Mouse (Mus musculus) lung, embryonic 14.5 days (tissue): ENCODE results near the gene Aph1a. TPM values are rescaled to one million over a fixed set of nuclear protein-coding genes. Genes with fewer than 3 reads are reported as not detected.

Experiments
- ATAC-seq: fragments of 200-750 bp; cut with Nextera tagmentation; 2 replicates; pipeline ENCODE4 v1.8.0; 2017; ENCODE audit warnings: mild to moderate bottlenecking, moderate TSS enrichment, moderate library complexity; ENCODE audit not compliant: insufficient read depth
- DNase-seq: peaks from one replicate; pipeline ENCODE4 v3.0.0-alpha.2; 2015
- H3K27ac ChIP-seq: fragments of 300-500 bp; sonication (generic); 2 replicates; pipeline ENCODE4 v1.5.1; 2014; ENCODE audit warnings: low read depth, mild to moderate bottlenecking, moderate library complexity
- H3K27me3 ChIP-seq: fragments of 300-500 bp; sonication (generic); 2 replicates; pipeline ENCODE4 v1.6.1; 2014; ENCODE audit warnings: low read length, control low read depth; ENCODE audit not compliant: insufficient read depth
- H3K36me3 ChIP-seq: fragments of 300-500 bp; sonication (generic); 2 replicates; pipeline ENCODE4 v1.6.1; 2014; ENCODE audit warnings: control low read depth; ENCODE audit not compliant: insufficient read depth
- H3K4me1 ChIP-seq: fragments of 300-500 bp; sonication (generic); 2 replicates; pipeline ENCODE4 v1.6.1; 2014; ENCODE audit warnings: antibody characterized with exemption, control low read depth; ENCODE audit not compliant: insufficient read depth
- H3K4me2 ChIP-seq: fragments of 300-500 bp; sonication (generic); 2 replicates; pipeline ENCODE4 v1.6.1; 2014; ENCODE audit warnings: mild to moderate bottlenecking
- H3K4me3 ChIP-seq: fragments of 300-500 bp; sonication (generic); 2 replicates; pipeline ENCODE4 v1.5.1; 2014; ENCODE audit warnings: low read depth, low read length
- H3K9ac ChIP-seq: fragments of 300-500 bp; sonication (generic); 2 replicates; pipeline ENCODE4 v1.6.1; 2014
- H3K9me3 ChIP-seq: fragments of 300-500 bp; sonication (generic); 2 replicates; pipeline ENCODE4 v1.6.1; 2016; ENCODE audit warnings: low read depth, low read length, control low read depth
- CTCF ChIP-seq: IDR thresholded peaks from 2 replicates; pipeline ENCODE4 v1.5.1; 2016; ENCODE audit warnings: antibody characterized with exemption, low read depth
- whole genome bisulfite sequencing: fragments of 180-500 bp; shearing (Covaris S2); extraction: QIAGEN DNeasy Blood & Tissue Kit; methylation state at CpG from one replicate; pipeline ENCODE4 v1.1.7; 2014; 5-methylcytosine and 5-hydroxymethylcytosine counted together
- polyA plus RNA-seq: library from polyadenylated mRNA; unstranded; fragments of >200 nt; fragmentation: Nextera tagmentation; extraction: Ambion mirVana; gene quantifications from 2 replicates; pipeline ENCODE4 v1.2.1, GENCODE M21; 2014

The Aph1a gene
- polyA plus RNA-seq, 1 experiment from 2014 or later = 47.9 TPM

GRCm38 (mm10) chr3:95938217-95938616 is 44.4 kb downstream of the Aph1a start:
- ATAC-seq (no peak), DNase-seq (no peak)
- no peak overlapping the region for H3K4me2 ChIP-seq
- TF ChIP-seq CTCF = no peak
- no peak overlapping the region for H3K4me3 ChIP-seq
- H3K4me1 ChIP-seq = no peaks in the 10 kb centered on the region
- H3K9ac ChIP-seq = no peak overlapping the region
- H3K36me3 ChIP-seq = peaks cover 91% of the 10 kb centered on the region
- no peak overlapping the region for H3K27ac ChIP-seq
- no peaks in the 10 kb centered on the region for H3K27me3 ChIP-seq
- H3K9me3 ChIP-seq = no peaks in the 10 kb centered on the region
- 95% methylated on average over 8 of the region's 8 CpGs for WGBS

GRCm38 (mm10) chr3:95938835-95939234 is 45.1 kb downstream of the Aph1a start:
- DNase-seq (peak; percentile 36), ATAC-seq (no peak)
- Histone ChIP-seq H3K27ac (no peak overlapping the region), H3K4me1 (no peaks in the 10 kb centered on the region), H3K9me3 (no peaks in the 10 kb centered on the region), H3K27me3 (no peaks in the 10 kb centered on the region), H3K9ac (no peak overlapping the region), H3K4me3 (no peak overlapping the region), H3K36me3 (peaks cover 90% of the 10 kb centered on the region), H3K4me2 (no peak overlapping the region)
- WGBS = 92% methylated on average over 15 of the region's 15 CpGs
- peak; percentile 47 for TF ChIP-seq CTCF

- peaks cover 88% of the 10 kb centered on the region for H3K36me3 ChIP-seq
- no peak overlapping the region for H3K9ac ChIP-seq
- WGBS = 85% methylated on average over 6 of the region's 6 CpGs
- no peak for DNase-seq
- H3K9me3 ChIP-seq = no peaks in the 10 kb centered on the region
- no peak overlapping the region for H3K4me2 ChIP-seq
- no peaks in the 10 kb centered on the region for H3K27me3 ChIP-seq
- ATAC-seq = no peak
- no peak overlapping the region for H3K27ac ChIP-seq
- no peaks in the 10 kb centered on the region for H3K4me1 ChIP-seq
- TF ChIP-seq CTCF = no peak
- H3K4me3 ChIP-seq = no peak overlapping the region
These were observed 49.0 kb downstream of the Aph1a start for GRCm38 (mm10) chr3:95942749-95943148.

- H3K36me3 ChIP-seq = peaks cover 86% of the 10 kb centered on the region
- H3K27ac ChIP-seq = no peak overlapping the region
- H3K27me3 ChIP-seq = no peaks in the 10 kb centered on the region
- no peak for TF ChIP-seq CTCF
- no peak overlapping the region for H3K9ac ChIP-seq
- H3K4me3 ChIP-seq = no peak overlapping the region
- no peak for DNase-seq
- WGBS = 92% methylated on average over 7 of the region's 7 CpGs
- ATAC-seq = no peak
- H3K4me1 ChIP-seq = no peaks in the 10 kb centered on the region
- H3K4me2 ChIP-seq = no peak overlapping the region
- H3K9me3 ChIP-seq = no peaks in the 10 kb centered on the region
These were observed 49.5 kb downstream of the Aph1a start for GRCm38 (mm10) chr3:95943226-95943625.

GRCm38 (mm10) chr3:95944742-95945141 is 51.0 kb downstream of the Aph1a start:
- no peak overlapping the region for H3K4me2 ChIP-seq
- H3K4me3 ChIP-seq = no peak overlapping the region
- no peak for TF ChIP-seq CTCF
- no peaks in the 10 kb centered on the region for H3K4me1 ChIP-seq
- DNase-seq (no peak), ATAC-seq (no peak)
- H3K36me3 ChIP-seq = peaks cover 71% of the 10 kb centered on the region
- 81% methylated on average over 8 of the region's 8 CpGs for WGBS
- no peaks in the 10 kb centered on the region for H3K9me3 ChIP-seq
- no peaks in the 10 kb centered on the region for H3K27me3 ChIP-seq
- no peak overlapping the region for H3K27ac ChIP-seq
- no peak overlapping the region for H3K9ac ChIP-seq

GRCm38 (mm10) chr3:95945731-95946240 is 52.0 kb downstream of the Aph1a start:
- Histone ChIP-seq H3K4me1 (no peaks in the 10 kb centered on the region), H3K9ac (no peak overlapping the region), H3K9me3 (no peaks in the 10 kb centered on the region), H3K27me3 (no peaks in the 10 kb centered on the region), H3K36me3 (peaks cover 60% of the 10 kb centered on the region), H3K4me3 (no peak overlapping the region), H3K4me2 (no peak overlapping the region), H3K27ac (no peak overlapping the region)
- WGBS = 51% methylated on average over 14 of the region's 14 CpGs
- no peak for TF ChIP-seq CTCF
- no peak for ATAC-seq
- DNase-seq = no peak

Other genes with a start within 250 kb of the Aph1a start
- gene Mcl1, start 235.2 kb upstream of the Aph1a start, polyA plus RNA-seq = 82.3 and 83.2 TPM in 2 replicates
- gene Adamtsl4, start 206.1 kb upstream of the Aph1a start, polyA plus RNA-seq = 1.6 and 4.0 TPM in 2 replicates
- gene Ecm1, start 154.4 kb upstream of the Aph1a start, polyA plus RNA-seq = 23.5 and 27.7 TPM in 2 replicates
- 47.5 and 52.3 TPM in 2 replicates for gene Tars2, start 133.8 kb upstream of the Aph1a start, polyA plus RNA-seq
- 23.8 and 24.1 TPM in 2 replicates for gene Rprd2, start 75.1 kb upstream of the Aph1a start, polyA plus RNA-seq
- gene Prpf3, start 38.1 kb upstream of the Aph1a start, polyA plus RNA-seq = 53.7 and 63.7 TPM in 2 replicates
- gene Mrps21, start 22.4 kb upstream of the Aph1a start, polyA plus RNA-seq = 312 and 328 TPM in 2 replicates
- gene Ciart, start 11.7 kb upstream of the Aph1a start, polyA plus RNA-seq = 5.3 and 6.4 TPM in 2 replicates
- gene BC028528, start 2.0 kb upstream of the Aph1a start, polyA plus RNA-seq = 51.4 and 55.4 TPM in 2 replicates
- gene Car14, start 10.7 kb downstream of the Aph1a start, polyA plus RNA-seq = 10.4 and 12.5 TPM in 2 replicates
- 80.5 and 84.0 TPM in 2 replicates for gene Anp32e, start 35.3 kb downstream of the Aph1a start, polyA plus RNA-seq
- gene Plekho1, start 102.0 kb downstream of the Aph1a start, polyA plus RNA-seq = 36.7 and 37.0 TPM in 2 replicates
- gene Vps45, start 164.5 kb downstream of the Aph1a start, polyA plus RNA-seq = 18.6 and 19.7 TPM in 2 replicates
- 18.9 and 21.3 TPM in 2 replicates for gene Otud7b, start 210.6 kb downstream of the Aph1a start, polyA plus RNA-seq